Mouse (Mus musculus): ENCODE data around the gene Mag. TPM values are rescaled to one million over a fixed set of nuclear protein-coding genes. Genes with fewer than 3 reads are reported as not detected.

The Mag gene
- total RNA-seq (2023): not detected

DNA sequence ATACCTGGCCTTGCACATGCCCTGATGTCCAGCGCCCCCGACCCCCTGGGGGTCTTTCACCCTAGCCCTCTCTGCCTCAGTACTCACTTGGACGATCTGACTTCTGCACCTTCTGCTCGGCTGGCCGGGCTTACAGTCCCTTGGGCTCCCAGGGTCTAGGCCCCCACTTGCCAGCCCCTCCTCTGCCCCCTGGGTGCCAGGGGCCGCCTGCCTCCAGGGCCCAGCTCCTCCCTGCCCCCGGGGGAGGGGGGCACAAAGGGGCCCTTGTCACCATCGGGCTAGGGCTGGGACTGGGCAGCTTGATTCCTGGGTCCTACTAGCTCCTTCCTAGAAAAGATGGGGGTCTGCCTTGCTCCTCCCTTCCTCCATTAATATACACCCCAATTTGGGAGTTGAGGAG lies at the start of gene Mag:
Gene Mag, minus strand, starts transcription at position 142 of the 400 bp plus-strand sequence.

GRCm38 (mm10) chr7:30956756-30957366 lies 42.2 kb upstream of the Mag start, which contains the start of gene Usf2:
Usf2 (minus strand) TSS chr7:30956803.

GRCm38 (mm10) chr7:30943909-30944635 lies 29.4 kb upstream of the Mag start, which contains the start of gene Hamp:
Hamp (minus strand) TSS chr7:30944032.

GRCm38 (mm10) chr7:30924581-30924980 lies 9.9 kb upstream of the Mag start, which contains the start of gene Hamp2:
Hamp2 (minus strand) TSS chr7:30924681.

GRCm38 (mm10) chr7:30880176-30880575 lies 34.5 kb downstream of the Mag start, which contains the start of gene Cd22:
Cd22 (minus strand) TSS chr7:30880342.

DNA sequence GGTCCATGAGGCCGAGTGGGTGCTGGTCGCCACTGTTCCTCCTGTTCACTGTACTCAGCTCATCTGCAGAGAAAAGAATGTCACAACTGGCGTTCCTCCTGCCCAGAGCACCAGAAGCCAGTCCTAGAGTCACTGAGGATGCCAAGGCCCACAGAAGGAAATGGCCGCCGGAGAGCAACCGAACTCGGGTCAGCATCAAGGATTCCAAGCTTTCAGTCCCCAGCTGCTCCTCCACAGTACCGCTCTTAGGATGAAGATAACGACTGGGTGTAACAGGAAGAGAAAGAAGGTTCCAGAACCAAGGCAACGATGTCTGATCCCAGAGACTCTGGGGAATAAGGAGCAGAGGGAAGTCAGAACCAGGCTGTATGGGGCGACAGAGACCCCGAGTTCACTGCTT lies 53.2 kb downstream of the Mag start, which contains the start of gene Ffar1:
Gene Ffar1, minus strand, starts transcription at position 101 of the 400 bp plus-strand sequence.

GRCm38 (mm10) chr7:30856078-30856477 lies 58.6 kb downstream of the Mag start, which contains the start of gene Ffar3:
Ffar3 (minus strand) TSS chr7:30856178.

Other genes with a start within 250 kb of the Mag start
- gene Haus5, start 249.9 kb downstream of the Mag start, total RNA-seq (2023): 37.6 TPM
- gene Pmis2, start 243.3 kb downstream of the Mag start, total RNA-seq (2023): not detected
- gene 2200002J24Rik, start 215.9 kb downstream of the Mag start, total RNA-seq (2023): not detected
- gene Atp4a, start 202.7 kb downstream of the Mag start, total RNA-seq (2023): not detected
- gene Tmem147, start 185.3 kb downstream of the Mag start, total RNA-seq (2023): 47.1 TPM
- gene Gapdhs, start 171.2 kb downstream of the Mag start, total RNA-seq (2023): not detected
- gene Sbsn, start 163.4 kb downstream of the Mag start, total RNA-seq (2023): 6.2 TPM
- not detected for gene Dmkn, start 151.1 kb downstream of the Mag start, total RNA-seq (2023)
- not detected for gene Krtdap, start 127.0 kb downstream of the Mag start, total RNA-seq (2023)
- 1.3 TPM for gene Ffar2, start 91.1 kb downstream of the Mag start, total RNA-seq (2023)
- not detected for gene Ffar3, start 58.7 kb downstream of the Mag start, total RNA-seq (2023)
- gene Ffar1, start 53.3 kb downstream of the Mag start, total RNA-seq (2023): 1.3 TPM
- gene Cd22, start 34.5 kb downstream of the Mag start, total RNA-seq (2023): 60.4 TPM
- not detected for gene Hamp2, start 9.8 kb upstream of the Mag start, total RNA-seq (2023)
- gene Hamp, start 29.2 kb upstream of the Mag start, total RNA-seq (2023): not detected
- gene Usf2, start 41.9 kb upstream of the Mag start, total RNA-seq (2023): 165 TPM
- gene Lsr, start 58.6 kb upstream of the Mag start, total RNA-seq (2023): 5.6 TPM
- gene Fam187b, start 58.9 kb upstream of the Mag start, total RNA-seq (2023): not detected
- 937 TPM for gene Fxyd5, start 127.6 kb upstream of the Mag start, total RNA-seq (2023)
- gene Fxyd7, start 136.6 kb upstream of the Mag start, total RNA-seq (2023): 3.8 TPM
- gene Fxyd1, start 142.3 kb upstream of the Mag start, total RNA-seq (2023): not detected
- 0.61 TPM for gene Lgi4, start 144.5 kb upstream of the Mag start, total RNA-seq (2023)
- not detected for gene Fxyd3, start 161.8 kb upstream of the Mag start, total RNA-seq (2023)
- gene Hpn, start 200.4 kb upstream of the Mag start, total RNA-seq (2023): not detected
- 1.7 TPM for gene Scn1b, start 212.1 kb upstream of the Mag start, total RNA-seq (2023)
- gene Gramd1a, start 241.0 kb upstream of the Mag start, total RNA-seq (2023): 987 TPM

Measured in CD8-positive naive resting alpha-beta T cell, adult 57 days (primary cell).